Mouse (Mus musculus) thymus, postnatal 0 days (tissue): ENCODE results near the gene AI481877. TPM values are rescaled to one million over a fixed set of nuclear protein-coding genes. Genes with fewer than 3 reads are reported as not detected.

Source experiments
- polyA plus RNA-seq: library from polyadenylated mRNA; unstranded; fragments of >200 nt; fragmentation: Nextera tagmentation; extraction: Ambion mirVana; gene quantifications from 2 replicates; pipeline ENCODE4 v1.2.1, GENCODE M21; 2015

AI481877 gene
- polyA plus RNA-seq, 1 experiment from 2014 or later, result 0.12 TPM

Other genes with a start within 250 kb of the AI481877 start
- gene Ecpas, start 226.2 kb downstream of the AI481877 start, polyA plus RNA-seq, result 28.0 and 28.1 TPM in 2 replicates
- 0.07 TPM in 1 of 2 replicates, not detected in the other for gene Zkscan16, start 195.4 kb downstream of the AI481877 start, polyA plus RNA-seq
- 14.4 and 14.6 TPM in 2 replicates for gene Ptgr1, start 151.9 kb downstream of the AI481877 start, polyA plus RNA-seq
- 5.7 and 6.9 TPM in 2 replicates for gene Dnajc25, start 143.9 kb downstream of the AI481877 start, polyA plus RNA-seq
- 8.4 and 12.0 TPM in 2 replicates for gene Gm20503, start 135.8 kb downstream of the AI481877 start, polyA plus RNA-seq
- gene Gng10, start 103.9 kb downstream of the AI481877 start, polyA plus RNA-seq, result 124 and 128 TPM in 2 replicates
- gene Ugcg, start 50.3 kb upstream of the AI481877 start, polyA plus RNA-seq, result 21.8 and 29.2 TPM in 2 replicates